Mouse (Mus musculus): ENCODE results near the gene Bri3. TPM values are rescaled to one million over a fixed set of nuclear protein-coding genes. Genes with fewer than 3 reads are reported as not detected.

Gene Bri3
- polyA plus RNA-seq, 1 experiment from 2014 or later = 139 TPM

DNA sequence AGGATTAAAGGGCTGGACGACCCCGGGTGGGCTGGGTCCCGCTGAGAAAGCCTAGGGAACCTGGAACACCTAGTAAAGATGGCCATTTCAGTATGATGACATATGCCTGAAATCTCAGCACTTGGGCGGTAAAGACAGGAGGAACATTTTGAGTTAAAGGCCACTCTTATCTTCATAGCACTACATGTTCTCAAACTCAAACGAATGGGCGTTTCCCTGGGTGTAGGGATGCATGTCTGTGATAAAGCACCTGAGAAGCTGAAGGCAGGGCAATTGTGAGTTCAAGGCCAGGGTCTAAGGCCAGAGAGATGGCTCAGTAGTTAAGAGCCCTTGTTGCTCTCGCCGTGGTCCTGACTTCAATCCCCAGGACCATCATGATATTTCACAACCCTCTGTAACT lies 26.2 kb downstream of the Bri3 start:
- Histone ChIP-seq H3K9ac (no peak overlapping the region), H3K27ac (no peak overlapping the region), H3K36me3 (replicated peaks) (peaks cover 34% of the 10 kb centered on the region), H3K4me1 (peaks cover 4% of the 10 kb centered on the region), H3K9me3 (no peaks in the 10 kb centered on the region), H3K4me3 (replicated peaks) (no peak overlapping the region), H3K27me3 (no peaks in the 10 kb centered on the region), H3K4me2 (no peak overlapping the region)
- WGBS = 94% methylated on average over 8 of the region's 8 CpGs
- no peak for ATAC-seq (ENCODE audit: low FRiP score)

DNA sequence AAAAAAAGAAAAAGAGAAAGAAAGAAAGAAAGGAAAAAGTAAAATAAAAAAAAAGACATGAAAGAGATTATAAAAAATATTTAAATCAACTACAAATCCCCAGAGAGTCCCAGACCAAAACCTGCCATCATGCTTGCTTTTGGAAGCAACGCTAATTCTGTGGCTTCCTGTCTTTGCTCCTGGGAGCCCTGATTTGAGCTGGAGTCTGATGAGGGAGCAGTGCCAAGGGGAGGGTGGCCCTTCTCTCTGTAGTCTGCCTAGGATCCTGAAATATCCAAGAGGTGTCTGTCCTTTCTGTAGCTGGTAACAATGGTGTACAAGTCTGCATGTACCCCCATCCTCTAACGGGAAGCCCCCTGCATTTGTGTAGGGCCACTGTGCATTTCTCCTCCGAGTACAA lies 26.9 kb downstream of the Bri3 start:
- no peak overlapping the region for H3K27ac ChIP-seq
- peaks cover 4% of the 10 kb centered on the region for H3K4me1 ChIP-seq
- H3K9me3 ChIP-seq = no peaks in the 10 kb centered on the region
- no peak for ATAC-seq (ENCODE audit: low FRiP score)
- H3K9ac ChIP-seq = no peak overlapping the region
- H3K4me2 ChIP-seq = no peak overlapping the region
- no peak overlapping the region for H3K4me3 ChIP-seq (replicated peaks)
- H3K27me3 ChIP-seq = no peaks in the 10 kb centered on the region
- peaks cover 33% of the 10 kb centered on the region for H3K36me3 ChIP-seq (replicated peaks)
- 83% methylated on average over 3 of the region's 3 CpGs for WGBS

DNA sequence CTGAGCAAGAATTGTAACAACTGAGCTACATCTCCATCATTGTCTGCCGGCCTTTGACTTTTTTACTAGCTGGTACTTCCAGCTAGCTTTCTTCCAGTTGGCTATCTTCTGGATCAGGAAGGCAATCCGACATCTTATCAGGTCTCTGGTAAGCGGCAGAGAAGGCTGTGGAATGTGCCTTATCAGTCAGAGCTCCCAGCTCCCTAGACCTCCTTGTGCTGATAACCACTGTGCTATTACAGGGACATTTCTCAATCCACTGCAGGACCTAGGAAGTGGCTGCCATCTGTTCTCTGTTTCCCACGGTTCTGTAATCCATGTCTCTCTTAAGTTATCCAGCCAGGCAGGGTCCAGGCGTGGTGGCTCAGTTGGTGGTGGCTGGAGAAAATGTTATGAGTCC lies 27.5 kb downstream of the Bri3 start:
- Histone ChIP-seq H3K27me3 (no peaks in the 10 kb centered on the region), H3K36me3 (replicated peaks) (peaks cover 26% of the 10 kb centered on the region), H3K27ac (no peak overlapping the region), H3K9ac (no peak overlapping the region), H3K4me2 (no peak overlapping the region), H3K9me3 (no peaks in the 10 kb centered on the region), H3K4me1 (peaks cover 4% of the 10 kb centered on the region), H3K4me3 (replicated peaks) (no peak overlapping the region)
- WGBS = 81% methylated on average over 5 of the region's 5 CpGs
- no peak for ATAC-seq (ENCODE audit: low FRiP score)

DNA sequence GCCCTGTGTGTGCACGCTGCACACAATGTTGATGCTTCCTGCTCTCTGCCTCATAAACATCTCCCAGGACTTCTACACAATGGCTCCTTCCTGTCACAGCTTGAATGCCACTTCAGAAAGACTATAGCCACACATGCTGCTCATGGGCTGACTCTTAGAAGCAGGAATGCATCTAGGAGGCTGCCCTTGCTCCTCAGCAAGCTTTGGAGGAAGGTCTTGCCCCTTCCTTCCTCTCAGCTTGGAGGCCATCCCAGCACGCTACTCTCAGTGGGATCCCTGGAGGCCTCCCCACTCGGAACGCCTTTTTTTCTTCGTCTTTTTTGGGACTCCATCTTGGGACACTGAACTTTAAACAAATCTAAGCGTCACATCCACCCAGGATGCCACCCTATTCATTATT lies 30.7 kb downstream of the Bri3 start:
- Histone ChIP-seq H3K27ac (no peak overlapping the region), H3K36me3 (replicated peaks) (peaks cover 3% of the 10 kb centered on the region), H3K9ac (no peak overlapping the region), H3K4me1 (peaks cover 4% of the 10 kb centered on the region), H3K27me3 (no peaks in the 10 kb centered on the region), H3K9me3 (no peaks in the 10 kb centered on the region), H3K4me2 (no peak overlapping the region), H3K4me3 (replicated peaks) (no peak overlapping the region)
- no peak for ATAC-seq (ENCODE audit: low FRiP score)
- 54% methylated on average over 6 of the region's 6 CpGs for WGBS

DNA sequence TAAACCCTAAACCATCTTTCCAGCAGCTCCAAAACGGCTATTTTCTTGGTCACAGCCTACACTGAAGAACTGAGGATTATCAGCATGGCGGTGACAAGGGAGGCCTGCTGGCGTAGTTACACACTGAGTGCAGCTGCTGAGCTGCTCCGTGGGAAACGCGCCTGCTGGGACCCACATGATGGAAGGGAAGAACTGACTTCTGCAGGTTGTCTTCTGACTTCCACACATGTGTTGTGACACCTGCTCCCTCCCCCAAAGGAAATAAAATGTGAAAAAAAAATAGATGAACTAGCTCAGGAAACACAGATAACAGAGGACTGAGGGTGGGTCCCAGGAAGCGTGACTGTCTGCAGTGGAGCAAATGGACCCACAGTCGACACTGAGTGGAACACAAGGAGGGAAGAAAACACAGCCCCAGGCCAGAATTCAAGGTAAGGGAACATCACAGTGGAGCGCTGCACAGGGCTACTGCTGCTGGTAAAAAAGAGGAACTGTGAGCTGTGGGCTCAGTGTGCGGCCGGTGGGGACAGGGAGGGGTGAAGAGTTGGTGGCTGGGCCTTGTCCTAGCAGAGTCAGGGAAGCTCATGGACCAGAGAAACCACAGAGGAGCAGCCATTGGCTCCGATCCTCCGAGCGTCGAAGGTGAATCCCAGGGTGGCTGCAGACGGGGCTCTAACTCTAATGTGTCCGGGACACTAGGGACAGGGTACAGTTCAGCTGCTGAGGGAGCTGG lies 32.8 kb downstream of the Bri3 start:
- H3K9me3 ChIP-seq = no peaks in the 10 kb centered on the region
- H3K27ac ChIP-seq = no peak overlapping the region
- H3K4me2 ChIP-seq = no peak overlapping the region
- no peak overlapping the region for H3K4me3 ChIP-seq (replicated peaks)
- WGBS = 92% methylated on average over 17 of the region's 17 CpGs
- peaks cover 6% of the 10 kb centered on the region for H3K36me3 ChIP-seq (replicated peaks)
- H3K9ac ChIP-seq = no peak overlapping the region
- H3K4me1 ChIP-seq = peaks cover 4% of the 10 kb centered on the region
- ATAC-seq (ENCODE audit: low FRiP score) = no peak
- no peaks in the 10 kb centered on the region for H3K27me3 ChIP-seq

DNA sequence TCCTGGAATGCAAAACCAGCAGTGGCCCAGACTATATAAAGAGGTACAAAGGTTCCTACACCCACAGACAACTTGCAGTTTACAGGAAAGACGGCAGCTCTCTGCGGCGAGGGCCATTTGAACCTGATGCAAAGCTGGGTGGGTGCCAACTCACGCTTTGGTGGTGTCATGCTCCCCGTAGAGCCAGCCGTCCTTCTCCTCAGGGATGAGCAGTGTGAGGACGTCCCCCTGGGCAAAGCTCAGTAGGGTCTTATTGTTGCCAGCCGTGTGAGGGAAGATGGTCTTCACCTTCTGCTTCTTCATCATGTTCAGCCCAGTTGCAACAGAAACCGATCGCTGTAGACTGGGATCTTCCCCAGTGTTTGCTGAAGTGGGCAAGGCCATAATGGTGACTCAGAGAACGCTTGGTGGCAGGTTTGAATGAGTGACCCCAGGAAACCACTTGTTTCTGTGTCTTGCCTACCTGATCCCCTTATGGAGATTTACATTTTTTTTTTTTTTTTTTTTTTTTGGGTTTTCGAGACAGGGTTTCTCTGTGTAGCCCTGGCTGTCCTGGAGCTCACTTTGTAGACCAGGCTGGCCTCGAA lies 34.2 kb downstream of the Bri3 start:
- no peaks in the 10 kb centered on the region for H3K27me3 ChIP-seq
- H3K4me1 ChIP-seq = peaks cover 4% of the 10 kb centered on the region
- no peaks in the 10 kb centered on the region for H3K9me3 ChIP-seq
- ATAC-seq (ENCODE audit: low FRiP score) = no peak
- no peak overlapping the region for H3K9ac ChIP-seq
- H3K27ac ChIP-seq = no peak overlapping the region
- H3K4me3 ChIP-seq (replicated peaks) = no peak overlapping the region
- WGBS = 92% methylated on average over 12 of the region's 13 CpGs
- H3K4me2 ChIP-seq = no peak overlapping the region
- H3K36me3 ChIP-seq (replicated peaks) = peaks cover 6% of the 10 kb centered on the region

DNA sequence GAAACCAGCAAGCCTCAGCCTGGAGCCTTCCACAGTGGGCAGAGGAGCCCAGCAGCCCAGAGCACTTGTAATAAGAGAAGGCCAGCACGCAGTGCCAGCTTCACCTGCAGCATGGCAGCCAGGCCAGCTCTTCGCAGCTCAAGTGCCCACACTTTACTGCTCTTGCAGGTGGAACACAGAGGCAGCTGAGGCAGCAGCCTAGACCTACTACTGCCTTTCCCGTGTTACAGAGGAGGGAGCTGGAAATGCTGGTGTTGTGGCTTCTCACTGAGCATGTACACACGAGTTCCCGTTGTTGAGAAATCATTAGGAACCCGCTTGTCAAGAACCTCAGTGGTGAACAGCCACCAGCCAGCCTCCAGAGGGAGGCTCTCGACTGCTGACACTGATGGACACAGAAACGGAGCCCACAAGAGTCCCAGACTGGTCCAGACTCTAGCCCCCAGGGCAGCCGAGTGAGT lies 34.9 kb downstream of the Bri3 start:
- Histone ChIP-seq H3K9ac (no peak overlapping the region), H3K27ac (no peak overlapping the region), H3K9me3 (no peaks in the 10 kb centered on the region), H3K27me3 (no peaks in the 10 kb centered on the region), H3K4me1 (peaks cover 4% of the 10 kb centered on the region), H3K36me3 (replicated peaks) (peaks cover 6% of the 10 kb centered on the region), H3K4me3 (replicated peaks) (no peak overlapping the region), H3K4me2 (no peak overlapping the region)
- no peak for ATAC-seq (ENCODE audit: low FRiP score)
- 89% methylated on average over 9 of the region's 9 CpGs for WGBS

DNA sequence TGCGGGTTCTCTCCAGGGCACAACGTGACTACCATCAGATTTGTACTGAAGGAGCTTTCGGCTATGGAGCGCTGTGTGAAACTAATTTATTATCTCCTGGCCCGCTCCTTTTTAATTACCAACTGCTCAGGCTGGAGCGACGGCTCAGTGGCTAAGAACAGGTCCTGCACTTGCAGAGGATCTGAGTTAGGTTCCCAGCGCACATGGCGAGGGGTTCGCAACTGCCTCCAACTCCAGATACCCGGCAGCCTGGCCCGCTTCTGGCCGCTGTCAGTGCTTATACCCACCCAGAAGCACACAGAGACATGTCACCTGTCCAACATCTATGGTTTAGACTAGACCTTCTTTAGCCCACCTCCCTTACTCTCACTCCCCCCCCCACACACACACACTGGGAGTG lies 35.7 kb downstream of the Bri3 start:
- Histone ChIP-seq H3K9me3 (no peaks in the 10 kb centered on the region), H3K4me2 (no peak overlapping the region), H3K4me1 (peaks cover under 1% of the 10 kb centered on the region), H3K9ac (no peak overlapping the region), H3K27ac (no peak overlapping the region), H3K36me3 (replicated peaks) (peaks cover 6% of the 10 kb centered on the region), H3K27me3 (no peaks in the 10 kb centered on the region), H3K4me3 (replicated peaks) (no peak overlapping the region)
- 92% methylated on average over 13 of the region's 13 CpGs for WGBS
- no peak for ATAC-seq (ENCODE audit: low FRiP score)

DNA sequence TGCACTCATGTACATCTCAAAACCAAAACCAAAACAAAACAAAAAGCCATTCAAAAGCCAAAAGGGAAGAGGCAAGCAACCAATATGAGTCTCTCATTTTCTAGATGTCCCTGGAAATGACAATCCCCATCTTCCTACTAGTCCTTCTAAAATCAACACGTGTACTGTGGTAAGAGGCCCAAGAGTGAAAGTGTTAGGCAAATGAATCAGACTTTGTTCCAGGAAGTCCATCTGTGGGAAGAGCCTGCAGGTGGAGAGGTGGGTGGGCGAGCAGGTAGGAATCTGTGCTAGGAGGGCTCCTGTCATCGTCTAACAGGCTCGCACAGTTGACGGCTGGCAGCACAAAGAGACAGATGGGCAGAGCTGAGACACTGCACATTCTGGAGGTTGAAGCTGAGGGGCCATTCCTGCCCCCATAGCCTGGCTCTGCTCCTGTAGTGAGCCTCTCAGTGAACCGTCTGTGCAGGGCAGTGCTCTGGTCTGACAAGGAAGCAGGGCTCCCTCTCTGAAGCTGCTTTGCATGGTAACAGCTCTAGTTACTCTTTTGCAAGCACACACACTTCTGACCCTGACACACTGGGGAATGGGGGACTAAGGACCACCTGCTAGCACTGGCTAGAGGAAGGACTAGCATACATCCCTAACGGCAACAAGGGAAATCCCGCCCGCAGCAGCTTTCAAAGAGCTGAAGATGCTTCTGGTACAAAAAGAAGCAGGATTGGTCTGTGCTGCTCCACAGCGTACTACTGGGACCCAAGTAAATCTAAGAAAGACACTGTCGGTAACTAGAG lies 38.4 kb downstream of the Bri3 start:
- Histone ChIP-seq H3K4me3 (replicated peaks) (no peak overlapping the region), H3K36me3 (replicated peaks) (peaks cover 6% of the 10 kb centered on the region), H3K27ac (no peak overlapping the region), H3K9me3 (no peaks in the 10 kb centered on the region), H3K27me3 (no peaks in the 10 kb centered on the region), H3K4me1 (no peaks in the 10 kb centered on the region), H3K4me2 (no peak overlapping the region), H3K9ac (no peak overlapping the region)
- WGBS = 81% methylated on average over 11 of the region's 11 CpGs
- no peak for ATAC-seq (ENCODE audit: low FRiP score)

DNA sequence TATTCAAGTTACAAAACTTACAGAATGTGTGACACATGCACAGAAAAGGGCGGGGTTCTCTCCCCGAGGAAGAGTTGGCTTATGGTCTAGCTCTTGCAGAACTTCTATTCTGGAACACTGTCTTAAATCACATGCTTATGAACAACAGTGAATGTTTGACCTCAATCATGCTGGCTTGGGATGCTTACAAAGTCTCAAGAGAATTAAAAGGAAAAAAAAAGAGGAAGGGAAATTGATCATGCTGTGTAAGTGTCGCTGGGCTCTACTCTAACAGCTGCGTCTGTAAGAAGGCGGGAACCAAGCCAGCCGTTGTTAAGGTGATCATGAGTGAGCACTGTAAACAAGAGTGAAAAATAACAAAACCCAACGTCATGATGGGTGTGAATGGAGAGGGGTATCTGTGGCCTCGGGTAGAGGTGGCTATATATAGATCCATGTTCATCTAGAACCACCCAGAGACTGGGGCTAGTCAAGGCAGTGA lies 39.4 kb downstream of the Bri3 start:
- 80% methylated on average over 8 of the region's 8 CpGs for WGBS
- Histone ChIP-seq H3K27me3 (no peaks in the 10 kb centered on the region), H3K9me3 (no peaks in the 10 kb centered on the region), H3K4me1 (no peaks in the 10 kb centered on the region), H3K27ac (no peak overlapping the region), H3K4me3 (replicated peaks) (no peak overlapping the region), H3K4me2 (no peak overlapping the region), H3K36me3 (replicated peaks) (peaks cover 6% of the 10 kb centered on the region), H3K9ac (no peak overlapping the region)
- no peak for ATAC-seq (ENCODE audit: low FRiP score)

DNA sequence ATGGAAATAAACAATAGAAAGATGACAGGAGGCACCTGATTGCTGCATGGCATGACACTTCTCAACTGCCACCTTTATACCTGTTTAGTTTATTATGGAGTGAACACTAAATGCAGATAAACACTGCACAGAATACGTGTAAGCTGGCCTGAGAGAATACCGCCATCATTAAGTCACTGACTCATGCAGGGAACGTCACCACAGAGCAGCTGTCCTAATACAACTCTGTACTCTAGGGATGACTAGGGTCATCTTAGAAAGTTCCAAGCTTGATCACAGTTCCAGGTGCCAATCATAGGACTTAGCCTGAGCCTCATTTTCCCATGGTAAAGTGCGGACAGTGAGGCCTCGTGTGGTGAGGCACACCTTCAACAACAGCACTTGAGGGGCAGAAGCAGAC lies 40.4 kb downstream of the Bri3 start:
- Histone ChIP-seq H3K4me2 (no peak overlapping the region), H3K27ac (no peak overlapping the region), H3K36me3 (replicated peaks) (peaks cover 6% of the 10 kb centered on the region), H3K9me3 (no peaks in the 10 kb centered on the region), H3K27me3 (no peaks in the 10 kb centered on the region), H3K4me1 (no peaks in the 10 kb centered on the region), H3K9ac (no peak overlapping the region), H3K4me3 (replicated peaks) (no peak overlapping the region)
- 90% methylated on average over 5 of the region's 5 CpGs for WGBS
- ATAC-seq (ENCODE audit: low FRiP score) = no peak

DNA sequence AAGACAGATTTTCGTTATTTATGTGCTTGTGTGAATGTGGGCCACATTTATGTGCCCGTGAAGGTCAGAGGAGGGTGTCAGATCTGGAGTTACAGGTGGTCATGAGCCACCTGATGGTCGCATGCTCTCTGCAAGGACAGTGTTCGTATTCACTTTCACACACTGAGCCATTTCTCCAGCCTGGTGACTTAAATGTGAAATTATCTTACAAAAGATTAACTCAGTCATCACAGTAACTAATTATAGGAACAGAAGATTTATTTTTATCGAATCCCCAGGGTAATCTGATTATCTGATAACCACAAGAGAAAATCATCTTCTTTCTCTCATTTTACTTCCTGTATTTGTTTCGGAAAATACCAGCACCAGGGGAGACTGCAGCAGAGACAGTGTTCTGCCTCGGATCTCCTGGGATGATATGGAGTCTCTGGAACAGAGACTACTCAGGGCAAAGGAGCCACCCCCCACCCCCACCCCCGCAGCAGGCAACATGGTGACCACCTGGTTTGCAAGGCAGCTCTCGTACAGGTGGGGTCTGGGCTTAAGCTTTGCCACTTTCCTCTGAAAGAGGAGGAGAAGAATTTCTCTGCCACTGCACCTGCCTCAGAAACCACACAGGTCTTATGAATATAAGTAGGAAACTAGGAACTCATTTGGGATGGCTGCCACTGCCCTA lies 42.5 kb downstream of the Bri3 start:
- no peaks in the 10 kb centered on the region for H3K9me3 ChIP-seq
- H3K9ac ChIP-seq = no peak overlapping the region
- no peak overlapping the region for H3K27ac ChIP-seq
- no peak for ATAC-seq (ENCODE audit: low FRiP score)
- H3K4me2 ChIP-seq = no peak overlapping the region
- H3K27me3 ChIP-seq = no peaks in the 10 kb centered on the region
- no peaks in the 10 kb centered on the region for H3K4me1 ChIP-seq
- no peak overlapping the region for H3K4me3 ChIP-seq (replicated peaks)
- 81% methylated on average over 9 of the region's 9 CpGs for WGBS
- H3K36me3 ChIP-seq (replicated peaks) = no peaks in the 10 kb centered on the region
